Mouse (Mus musculus) spleen, adult 2 months (tissue): ENCODE results near the gene Sept5.

Experiments used
- CTCF ChIP-seq: fragments of 200-500 bp; IDR thresholded peaks from 2 replicates; pipeline ENCODE4 v1.5.1; 2011; ENCODE audit warnings: mild to moderate bottlenecking, inconsistent platforms; ENCODE audit not compliant: insufficient read depth, insufficient read length, insufficient replicate concordance; ENCODE audit errors: extremely low read depth
- POLR2A ChIP-seq: fragments of 200-500 bp; IDR thresholded peaks from 2 replicates; pipeline ENCODE4 v1.6.1; 2011; ENCODE audit warnings: low read depth, low read length, inconsistent platforms

GRCm38 (mm10) chr16:18591047-18592018 is 38.4 kb downstream of the Sept5 start:
- TF ChIP-seq CTCF (no peak), POLR2A (no peak)
